Mouse (Mus musculus) testis, adult 2 months (tissue): ENCODE data around the gene Nme7.

ENCODE experiments used
- CTCF ChIP-seq: fragments of 200-500 bp; IDR thresholded peaks from 2 replicates; pipeline ENCODE4 v1.5.1; 2012; ENCODE audit warnings: low read depth, mild to moderate bottlenecking, inconsistent platforms, low read length, moderate library complexity; ENCODE audit not compliant: control insufficient read depth, insufficient read depth, insufficient replicate concordance
- POLR2A ChIP-seq: fragments of 200-500 bp; IDR thresholded peaks from 2 replicates; pipeline ENCODE4 v1.6.1; 2012; ENCODE audit warnings: low read depth, mild to moderate bottlenecking, inconsistent platforms, low read length, moderate library complexity; ENCODE audit not compliant: control insufficient read depth

DNA sequence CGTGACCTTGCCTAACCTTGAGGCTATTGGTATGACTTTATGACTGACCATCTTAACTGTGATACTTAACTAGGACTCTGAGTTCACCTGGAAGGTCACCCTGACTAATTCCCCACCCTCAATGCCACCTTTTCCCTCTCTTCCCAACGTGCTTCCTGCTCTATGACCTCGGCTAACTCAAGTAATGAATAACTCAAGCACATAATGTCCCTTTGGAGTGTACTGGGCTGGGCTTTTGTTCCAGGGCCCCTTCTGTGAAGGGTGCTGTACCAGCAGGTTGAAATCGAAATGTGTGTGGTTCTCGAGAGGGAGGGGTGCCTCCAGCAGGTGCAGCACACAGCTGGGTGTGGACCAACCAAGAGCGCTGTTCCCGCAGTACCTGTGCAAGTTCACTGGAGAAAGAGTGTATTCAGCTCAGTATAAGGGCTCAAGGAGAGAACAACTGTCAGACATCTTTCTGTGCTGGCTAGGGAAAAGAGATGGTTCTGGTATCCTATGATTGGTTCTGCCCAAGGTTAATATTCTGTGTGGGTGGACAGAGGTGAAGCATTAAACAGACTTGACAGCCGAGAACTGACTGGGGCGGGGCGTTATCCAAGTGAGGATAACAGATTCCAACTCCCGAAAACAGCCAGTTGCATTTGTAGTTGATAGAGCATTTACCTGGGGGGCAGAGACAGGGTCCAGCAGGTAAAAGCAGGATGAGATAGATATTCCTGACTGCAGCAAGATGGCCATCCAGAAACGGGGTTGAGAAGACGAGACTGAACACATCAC lies 157.2 kb downstream of the Nme7 start:
- TF ChIP-seq POLR2A (no peak), CTCF (no peak)
